Mouse (Mus musculus) midbrain, embryonic 11.5 days (tissue): ENCODE measurements at regions not wholly inside any gene's neighbourhood (a gene's known extent, or its start where the extent isn't known, plus 50 kb on each side); places are given as distances from the start of the nearest gene placed in this dataset.

Experiments
- ATAC-seq: fragments of 200-750 bp; cut with Nextera tagmentation; 2 replicates; pipeline ENCODE4 v1.8.0; 2017; ENCODE audit warnings: moderate TSS enrichment, moderate library complexity; ENCODE audit not compliant: low FRiP score
- DNase-seq: peaks from one replicate; pipeline ENCODE4 v3.0.0; 2015; ENCODE audit warnings: low spot score; ENCODE audit errors: missing footprints
- H3K27ac ChIP-seq: fragments of 300-500 bp; sonication (generic); 2 replicates; pipeline ENCODE4 v1.5.1; 2014; ENCODE audit warnings: low read depth, low read length
- H3K27me3 ChIP-seq: fragments of 300-500 bp; sonication (generic); 2 replicates; pipeline ENCODE4 v1.6.1; 2014; ENCODE audit warnings: mild to moderate bottlenecking, low read length, moderate library complexity, mixed read lengths; ENCODE audit not compliant: control insufficient read depth, insufficient read depth
- H3K36me3 ChIP-seq: fragments of 300-500 bp; sonication (generic); 2 replicates; pipeline ENCODE4 v1.6.1; 2014; ENCODE audit warnings: mild to moderate bottlenecking, low read length, moderate library complexity, mixed read lengths; ENCODE audit not compliant: control insufficient read depth, insufficient read depth
- H3K4me1 ChIP-seq: fragments of 300-500 bp; sonication (generic); 2 replicates; pipeline ENCODE4 v1.6.1; 2014; ENCODE audit warnings: low read length; ENCODE audit not compliant: control insufficient read depth, insufficient read depth
- H3K4me2 ChIP-seq: fragments of 300-500 bp; sonication (generic); 2 replicates; pipeline ENCODE4 v1.6.1; 2014; ENCODE audit warnings: mild to moderate bottlenecking, moderate library complexity
- H3K4me3 ChIP-seq: fragments of 300-500 bp; sonication (generic); 2 replicates; pipeline ENCODE4 v1.5.1; 2014; ENCODE audit warnings: low read depth, low read length
- H3K9ac ChIP-seq: fragments of 300-500 bp; sonication (generic); 2 replicates; pipeline ENCODE4 v1.6.1; 2014; ENCODE audit warnings: low read length
- H3K9me3 ChIP-seq: fragments of 300-500 bp; sonication (generic); 2 replicates; pipeline ENCODE4 v1.6.1; 2016; ENCODE audit warnings: low read length; ENCODE audit not compliant: control insufficient read depth
- WGBS: fragments of 180-500 bp; shearing (Covaris S2); extraction: QIAGEN DNeasy Blood & Tissue Kit; methylation state at CpG from one replicate; pipeline ENCODE4 v1.1.7; 2014; 5-methylcytosine and 5-hydroxymethylcytosine counted together

DNA sequence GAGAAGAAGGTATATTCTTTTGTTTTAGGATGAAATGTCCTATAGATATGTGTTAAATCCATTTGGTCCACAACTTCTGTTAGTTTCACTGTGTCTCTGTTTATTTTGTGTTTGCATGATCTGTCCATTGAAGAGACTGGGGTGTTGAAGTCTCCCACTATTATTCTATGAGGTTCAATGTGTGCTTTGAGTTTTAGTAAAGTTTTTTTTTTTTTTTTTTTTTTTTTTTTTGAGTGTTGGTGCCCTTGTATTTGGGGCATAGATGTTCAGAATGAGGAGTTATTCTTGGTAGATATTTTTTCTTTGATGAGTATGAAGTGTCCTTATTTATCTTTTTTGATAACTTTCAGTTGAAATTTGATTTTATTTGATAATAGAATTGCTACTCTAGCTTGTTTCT is 301.4 kb upstream of the Tet2 start:
- no peak for DNase-seq
- no peak for ATAC-seq

DNA sequence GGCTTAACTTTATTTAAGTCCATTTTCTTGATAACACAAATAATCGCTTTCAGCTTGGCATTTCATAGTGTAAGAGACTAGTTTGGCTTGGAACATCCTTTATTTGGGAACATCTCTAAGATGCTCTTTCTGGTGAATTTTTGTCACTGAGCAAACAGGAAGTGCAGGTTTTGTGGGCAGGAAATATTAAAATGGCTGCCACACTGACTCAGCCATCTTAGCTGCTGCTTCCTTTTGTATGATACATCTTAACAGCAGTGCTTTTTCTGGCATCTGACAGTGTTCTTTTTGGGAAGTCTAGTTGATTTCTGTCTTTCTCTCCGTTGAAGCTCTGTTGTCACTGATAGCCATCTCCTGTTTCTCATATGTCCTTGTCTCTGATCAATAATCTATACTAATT is 329.4 kb upstream of the Tet2 start:
- Histone ChIP-seq H3K4me3 (no peak overlapping the region), H3K27me3 (no peaks in the 10 kb centered on the region), H3K4me1 (peaks cover 5% of the 10 kb centered on the region; the same call in 1 of the 2 replicates), H3K36me3 (no peaks in the 10 kb centered on the region), H3K9me3 (no peaks in the 10 kb centered on the region), H3K9ac (no peak overlapping the region), H3K4me2 (no peak overlapping the region), H3K27ac (no peak overlapping the region)
- DNase-seq (no peak), ATAC-seq (no peak)
- WGBS = 91% methylated on average over 2 of the region's 2 CpGs

More for the DNA sequence above, 301.4 kb upstream of the Tet2 start:
- Histone ChIP-seq H3K4me3 (no peak overlapping the region), H3K36me3 (no peaks in the 10 kb centered on the region), H3K27me3 (no peaks in the 10 kb centered on the region), H3K4me1 (no peaks in the 10 kb centered on the region), H3K4me2 (no peak overlapping the region), H3K9me3 (no peaks in the 10 kb centered on the region), H3K9ac (no peak overlapping the region), H3K27ac (no peak overlapping the region)

GRCm38 (mm10) chr3:133876439-133877072 is 331.6 kb upstream of the Tet2 start:
- no peaks in the 10 kb centered on the region for H3K9me3 ChIP-seq
- no peaks in the 10 kb centered on the region for H3K27me3 ChIP-seq
- peak; percentile 91 for ATAC-seq
- H3K36me3 ChIP-seq = no peaks in the 10 kb centered on the region
- peak overlapping the region; percentile 37 for H3K4me2 ChIP-seq
- 15% methylated on average over 13 of the region's 13 CpGs for WGBS
- peak overlapping the region; percentile 63 for H3K27ac ChIP-seq
- H3K4me1 ChIP-seq = peaks cover 5% of the 10 kb centered on the region; the same call in 1 of the 2 replicates
- no peak overlapping the region for H3K4me3 ChIP-seq
- H3K9ac ChIP-seq = peak overlapping the region; percentile 14; the same call in 1 of the 2 replicates
- peak; percentile 99 for DNase-seq

GRCm38 (mm10) chr3:133877310-133877709 is 332.4 kb upstream of the Tet2 start:
- no peak overlapping the region; the same call in 1 of the 2 replicates for H3K4me2 ChIP-seq
- H3K4me3 ChIP-seq = no peak overlapping the region
- H3K36me3 ChIP-seq = no peaks in the 10 kb centered on the region
- peak; percentile 86 for DNase-seq
- no peak overlapping the region for H3K27ac ChIP-seq
- no peaks in the 10 kb centered on the region for H3K27me3 ChIP-seq
- 53% methylated on average over 5 of the region's 5 CpGs for WGBS
- H3K9ac ChIP-seq = no peak overlapping the region
- peak; percentile 47 for ATAC-seq
- H3K4me1 ChIP-seq = peaks cover 5% of the 10 kb centered on the region; the same call in 1 of the 2 replicates
- H3K9me3 ChIP-seq = no peaks in the 10 kb centered on the region

DNA sequence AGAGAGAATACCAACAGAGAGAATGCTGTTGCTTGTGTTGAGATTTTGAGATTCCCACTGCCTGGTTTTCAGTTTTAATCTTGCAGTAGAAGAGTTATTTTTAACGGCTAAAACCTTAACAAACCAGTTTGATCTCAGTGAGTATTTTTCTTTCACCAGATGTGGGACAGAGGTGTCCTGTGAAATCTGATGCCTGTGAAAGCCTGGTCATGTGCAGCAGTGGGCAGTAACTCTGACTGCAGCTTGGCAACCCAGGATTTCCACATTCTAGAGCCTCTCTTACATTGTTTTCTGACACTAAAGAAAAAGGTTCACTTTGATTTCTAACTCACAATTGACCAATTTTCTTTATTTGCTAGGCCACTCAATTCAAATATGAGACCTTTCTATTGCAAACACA is 335.7 kb upstream of the Tet2 start:
- H3K27ac ChIP-seq = no peak overlapping the region
- H3K36me3 ChIP-seq = no peaks in the 10 kb centered on the region
- H3K4me2 ChIP-seq = no peak overlapping the region
- H3K27me3 ChIP-seq = no peaks in the 10 kb centered on the region
- ATAC-seq = no peak
- DNase-seq = no peak
- peaks cover 5% of the 10 kb centered on the region; the same call in 1 of the 2 replicates for H3K4me1 ChIP-seq
- no peak overlapping the region for H3K4me3 ChIP-seq
- H3K9ac ChIP-seq = no peak overlapping the region
- no peaks in the 10 kb centered on the region for H3K9me3 ChIP-seq
- 21% methylated on average over 1 of the region's 1 CpGs for WGBS

DNA sequence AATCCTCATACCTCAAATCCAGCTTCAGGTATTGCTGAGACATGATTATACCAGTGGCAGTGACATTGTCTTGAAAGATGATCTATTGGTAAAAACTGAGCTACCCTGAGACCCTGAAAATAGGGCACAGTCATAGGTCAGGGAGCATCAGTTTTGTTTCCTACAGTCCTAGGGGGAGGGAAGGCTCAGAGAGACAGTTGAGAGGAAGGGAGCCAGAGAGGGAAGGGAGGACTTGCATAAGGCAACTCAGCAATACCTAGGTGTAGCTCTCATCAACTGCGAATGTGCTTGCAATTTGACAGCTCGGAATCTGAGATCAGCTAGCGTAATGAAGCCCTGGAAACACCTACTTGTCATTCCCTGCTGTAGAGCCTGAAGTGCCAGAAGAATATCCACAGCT is 334.4 kb upstream of the Cxxc4 start:
- no peak for DNase-seq

GRCm38 (mm10) chr3:133922200-133922599 is 314.1 kb upstream of the Cxxc4 start:
- Histone ChIP-seq H3K27me3 (no peaks in the 10 kb centered on the region), H3K9ac (no peak overlapping the region), H3K4me2 (no peak overlapping the region), H3K9me3 (no peaks in the 10 kb centered on the region), H3K36me3 (no peaks in the 10 kb centered on the region), H3K4me3 (no peak overlapping the region), H3K4me1 (peaks cover 4% of the 10 kb centered on the region; the same call in 1 of the 2 replicates), H3K27ac (no peak overlapping the region)
- peak; percentile 80 for ATAC-seq
- DNase-seq = no peak

More for the DNA sequence above, 334.4 kb upstream of the Cxxc4 start:
- Histone ChIP-seq H3K27ac (no peak overlapping the region), H3K9me3 (no peaks in the 10 kb centered on the region), H3K4me2 (no peak overlapping the region), H3K4me1 (no peaks in the 10 kb centered on the region), H3K9ac (no peak overlapping the region), H3K36me3 (no peaks in the 10 kb centered on the region), H3K4me3 (no peak overlapping the region), H3K27me3 (no peaks in the 10 kb centered on the region)
- ATAC-seq = no peak
- WGBS = 88% methylated on average over 3 of the region's 3 CpGs

DNA sequence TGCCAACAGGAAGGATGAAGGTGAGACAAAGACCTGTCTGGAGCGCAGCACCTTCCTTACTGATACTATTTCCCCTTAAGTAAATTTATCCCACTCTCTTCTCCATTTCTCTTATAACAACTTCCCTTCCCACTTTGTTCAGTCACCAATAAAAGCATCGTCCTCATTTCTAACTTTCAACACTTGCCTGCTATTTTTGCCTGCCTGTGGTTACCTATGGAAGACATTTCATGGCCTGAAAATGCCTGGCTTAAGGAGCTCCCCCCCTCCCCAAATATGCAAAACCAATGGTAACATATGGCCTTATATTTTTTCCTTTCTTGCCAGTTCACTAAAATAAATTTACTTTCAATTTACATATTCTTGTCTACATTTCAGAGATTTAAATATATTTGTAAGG is 271.0 kb upstream of the Cxxc4 start:
- Histone ChIP-seq H3K36me3 (no peaks in the 10 kb centered on the region), H3K9ac (no peak overlapping the region), H3K4me2 (no peak overlapping the region), H3K27me3 (no peaks in the 10 kb centered on the region), H3K9me3 (no peaks in the 10 kb centered on the region), H3K4me3 (no peak overlapping the region), H3K27ac (no peak overlapping the region), H3K4me1 (no peaks in the 10 kb centered on the region)
- ATAC-seq (no peak), DNase-seq (no peak)
- WGBS = 90% methylated on average over 2 of the region's 2 CpGs

- no peak for ATAC-seq
- Histone ChIP-seq H3K27ac (no peak overlapping the region), H3K4me3 (no peak overlapping the region), H3K36me3 (no peaks in the 10 kb centered on the region), H3K9ac (no peak overlapping the region), H3K4me1 (no peaks in the 10 kb centered on the region), H3K4me2 (no peak overlapping the region), H3K27me3 (no peaks in the 10 kb centered on the region), H3K9me3 (no peaks in the 10 kb centered on the region)
- 86% methylated on average over 6 of the region's 6 CpGs for WGBS
- no peak for DNase-seq
Measured at GRCm38 (mm10) chr3:133968176-133968575, 268.1 kb upstream of the Cxxc4 start.
